23 mouse cellular contexts compared by ENCODE assay signal in genomic region chr4:150128571-150128970, GRCm38 (mm10). TPM values are rescaled to one million over a fixed set of nuclear protein-coding genes. Genes with fewer than 3 reads are reported as not detected.
DNase-seq lines count a peak whose midpoint lies in the region; ATAC-seq and TF ChIP-seq lines count a peak whose summit lies in the region.
"Had no signal": no experiment of that assay in that cellular context is flagged by ENCODE, and none has a peak within 500 bp of the region (broad histone marks: within the 10 kb centered on the region; RNA-seq: fewer than 3 reads in every experiment).

No protein-coding gene starts in this region.

- H3K9me3 ChIP-seq in kidney, embryonic 14.5 days (ENCODE audit: control insufficient read depth, low read length): no peaks in the 10 kb centered on the region
- no peaks in the 10 kb centered on the region for H3K9me3 ChIP-seq in midbrain, embryonic 10.5 days (replicated peaks)
- no peaks in the 10 kb centered on the region for H3K9me3 ChIP-seq in midbrain, embryonic 15.5 days
- H3K9me3 ChIP-seq: embryonic facial prominence, embryonic 12.5 days; heart, embryonic 15.5 days; stomach, embryonic 15.5 days had no signal

- TF ChIP-seq CTCF in kidney, adult 2 months (conservative IDR thresholded peaks at IDR 0.05; ENCODE audit: insufficient read depth, insufficient read length, low read depth, low read length): no peak

- no peak overlapping the region for H3K4me3 ChIP-seq in kidney, adult 2 months (ENCODE audit: insufficient read depth, low read depth, low read length)
- no peak overlapping the region for H3K4me3 ChIP-seq in kidney, embryonic 14.5 days (ENCODE audit: low read length)
- no peak overlapping the region for H3K4me3 ChIP-seq in midbrain, embryonic 10.5 days
- no peak overlapping the region for H3K4me3 ChIP-seq in midbrain, embryonic 15.5 days
- H3K4me3 ChIP-seq: embryonic facial prominence, embryonic 12.5 days; heart, embryonic 15.5 days; left cerebral cortex, adult 2 months; stomach, embryonic 15.5 days had no signal

- H3K27me3 ChIP-seq in kidney, adult 2 months (replicated peaks; ENCODE audit: control insufficient read depth, insufficient read depth, low read length): no peaks in the 10 kb centered on the region
- no peaks in the 10 kb centered on the region; the same call in 1 of the 2 replicates for H3K27me3 ChIP-seq in kidney, embryonic 14.5 days (ENCODE audit: control insufficient read depth, insufficient read depth, low read length)
- peaks cover 2% of the 10 kb centered on the region; the same call in 1 of the 2 replicates for H3K27me3 ChIP-seq in midbrain, embryonic 10.5 days (ENCODE audit: low read depth, poor library complexity, severe bottlenecking)
- no peaks in the 10 kb centered on the region for H3K27me3 ChIP-seq in midbrain, embryonic 15.5 days (replicated peaks)
- H3K27me3 ChIP-seq: embryonic facial prominence, embryonic 12.5 days; heart, embryonic 15.5 days; stomach, embryonic 15.5 days had no signal

- no peaks in the 10 kb centered on the region for H3K36me3 ChIP-seq in kidney, adult 2 months (ENCODE audit: control insufficient read depth, insufficient read depth, low read length)
- H3K36me3 ChIP-seq in kidney, embryonic 14.5 days (ENCODE audit: control insufficient read depth, insufficient read depth, low read length): no peaks in the 10 kb centered on the region
- no peaks in the 10 kb centered on the region for H3K36me3 ChIP-seq in midbrain, embryonic 10.5 days
- no peaks in the 10 kb centered on the region for H3K36me3 ChIP-seq in midbrain, embryonic 15.5 days (replicated peaks)
- H3K36me3 ChIP-seq: embryonic facial prominence, embryonic 12.5 days; heart, embryonic 15.5 days; stomach, embryonic 15.5 days had no signal

- ATAC-seq in cerebellum, adult (ENCODE audit: insufficient number of reproducible peaks, low FRiP score, low TSS enrichment): no peak
- no peak for ATAC-seq in kidney, embryonic 14.5 days (ENCODE audit: low FRiP score, low TSS enrichment)
- no peak for ATAC-seq in midbrain, embryonic 15.5 days (replicated peaks)
- ATAC-seq: forebrain, embryonic 14.5 days had no signal

- H3K4me1 ChIP-seq in kidney, adult 2 months (ENCODE audit: control insufficient read depth, insufficient read depth, low read length): peaks cover 8% of the 10 kb centered on the region; the same call in 1 of the 2 replicates
- no peaks in the 10 kb centered on the region for H3K4me1 ChIP-seq in kidney, embryonic 14.5 days (ENCODE audit: control insufficient read depth, insufficient read depth, low read length)
- peaks cover 27% of the 10 kb centered on the region for H3K4me1 ChIP-seq in midbrain, embryonic 10.5 days
- H3K4me1 ChIP-seq in midbrain, embryonic 15.5 days: 0 out of 2 replicates have a peak, but pooled peaks cover 9% of the 10 kb centered on the region

- TF ChIP-seq POLR2A in kidney, adult 2 months (IDR thresholded peaks at IDR 0.05; ENCODE audit: low read depth, low read length): no peak

- H3K27ac ChIP-seq in kidney, adult 2 months (ENCODE audit: insufficient read depth, low read depth, low read length): peak overlapping the region; percentile 2; the same call in 1 of the 2 replicates
- H3K27ac ChIP-seq in kidney, embryonic 14.5 days (ENCODE audit: low read depth, low read length): no peak overlapping the region
- H3K27ac ChIP-seq in midbrain, embryonic 10.5 days (replicated peaks): no peak overlapping the region; the same call in 1 of the 2 replicates
- no peak overlapping the region for H3K27ac ChIP-seq in midbrain, embryonic 15.5 days
- H3K27ac ChIP-seq: heart, embryonic 15.5 days; kidney, postnatal 0 days; left cerebral cortex, adult 2 months; stomach, embryonic 15.5 days had no signal

- H3K9ac ChIP-seq in kidney, embryonic 14.5 days (ENCODE audit: low read depth, low read length): no peak overlapping the region
- no peak overlapping the region for H3K9ac ChIP-seq in midbrain, embryonic 15.5 days
- H3K9ac ChIP-seq: embryonic facial prominence, embryonic 12.5 days; heart, embryonic 15.5 days; lung, embryonic 14.5 days; stomach, embryonic 15.5 days had no signal

- peak; percentile 53 to 69 for DNase-seq in cerebellum, postnatal 10 days
- DNase-seq in kidney, adult 2 months: peak; percentile 73
- peak; percentile 38 for DNase-seq in midbrain, embryonic 10.5 days (ENCODE audit: low spot score)
- no peak for DNase-seq in thymus, postnatal 14 days
- no peak for DNase-seq in urinary bladder, adult 18-20 months (ENCODE audit: low spot score in 2 of 2)
- DNase-seq: adrenal gland, adult 2 months; cerebellum, adult 9-10 months; gastrocnemius, postnatal 10 days; layer of hippocampus, adult 9-11 months; lung, embryonic 14.5 days; lung, postnatal 4 days; thymus, adult 18-20 months had no signal

- 63% methylated on average over 8 of the region's 8 CpGs for WGBS in kidney, adult 2 months
- WGBS in kidney, embryonic 14.5 days: 79% methylated on average over 8 of the region's 8 CpGs
- WGBS in midbrain, embryonic 10.5 days: 62% methylated on average over 8 of the region's 8 CpGs
- 65% methylated on average over 8 of the region's 8 CpGs for WGBS in midbrain, embryonic 15.5 days

- no peak overlapping the region for H3K4me2 ChIP-seq in kidney, embryonic 14.5 days (replicated peaks; ENCODE audit: low read depth, low read length)
- no peak overlapping the region for H3K4me2 ChIP-seq in midbrain, embryonic 15.5 days
- H3K4me2 ChIP-seq: embryonic facial prominence, embryonic 12.5 days; heart, embryonic 15.5 days; lung, embryonic 14.5 days; stomach, embryonic 15.5 days had no signal

RNA-seq across cellular contexts. Expression of gene Slc2a5, which starts 9.5 kb away (rescaled TPM):
- 181 and 266 TPM in 2 replicates for polyA plus RNA-seq in kidney, adult 2 months (2012; rRNA removed)
- polyA plus RNA-seq in kidney, embryonic 14.5 days (2014; fragmentation: Nextera tagmentation; extraction: Ambion mirVana): 0.91 and 2.2 TPM in 2 replicates
- 1.3 and 1.8 TPM in 2 replicates for polyA plus RNA-seq in midbrain, embryonic 10.5 days (2016; fragmentation: Nextera tagmentation; extraction: Ambion mirVana)
- polyA plus RNA-seq in midbrain, embryonic 15.5 days (2015; fragmentation: Nextera tagmentation; extraction: Ambion mirVana): 1.6 and 2.9 TPM in 2 replicates

RNA-seq across cellular contexts. Expression of gene Slc2a7, which starts 20.2 kb away (rescaled TPM):
- polyA plus RNA-seq in kidney, adult 2 months (2012; rRNA removed): 0.64 and 1.3 TPM in 2 replicates
- not detected in 2 replicates for polyA plus RNA-seq in kidney, embryonic 14.5 days (2014; fragmentation: Nextera tagmentation; extraction: Ambion mirVana)
- polyA plus RNA-seq in midbrain, embryonic 10.5 days (2016; fragmentation: Nextera tagmentation; extraction: Ambion mirVana): not detected in 2 replicates
- not detected in 2 replicates for polyA plus RNA-seq in midbrain, embryonic 15.5 days (2015; fragmentation: Nextera tagmentation; extraction: Ambion mirVana)
- polyA plus RNA-seq: adrenal gland, adult 2 months; embryonic facial prominence, embryonic 12.5 days; forebrain, embryonic 14.5 days; heart, embryonic 15.5 days; kidney, postnatal 0 days; limb, embryonic 11.5 days; lung, embryonic 14.5 days; urinary bladder, adult 2 months had no signal

RNA-seq across cellular contexts. Expression of gene Gpr157, which starts 41.4 kb away (rescaled TPM):
- polyA plus RNA-seq in kidney, adult 2 months (2012; rRNA removed): 0.76 and 1.2 TPM in 2 replicates
- polyA plus RNA-seq in kidney, embryonic 14.5 days (2014; fragmentation: Nextera tagmentation; extraction: Ambion mirVana): 0.20 and 0.24 TPM in 2 replicates
- polyA plus RNA-seq in midbrain, embryonic 10.5 days (2016; fragmentation: Nextera tagmentation; extraction: Ambion mirVana): 0.60 and 0.62 TPM in 2 replicates
- polyA plus RNA-seq in midbrain, embryonic 15.5 days (2015; fragmentation: Nextera tagmentation; extraction: Ambion mirVana): 0.32 and 0.55 TPM in 2 replicates

Comparison
In these comparisons a context has a peak if more than half of its experiments do, and no peak if none do; other contexts are left out.
1. RNA of gene Slc2a5, which starts 9.5 kb away (polyA plus RNA-seq): 181 to 266 TPM in kidney, adult 2 months; 0.91 to 2.2 TPM in kidney, embryonic 14.5 days, 1.3 to 1.8 TPM in midbrain, embryonic 10.5 days and 1.6 to 2.9 TPM in midbrain, embryonic 15.5 days; every median in the first group is over 10 times any median in the second.
2. DNase-seq: peak in cerebellum, postnatal 10 days (2 of 2), kidney, adult 2 months (single experiment) and midbrain, embryonic 10.5 days (single experiment); none in thymus, postnatal 14 days (single experiment) and urinary bladder, adult 18-20 months (0 of 2).